Mouse (Mus musculus) G1E (cell line): ENCODE data around the gene Kif13a.

ENCODE experiments used
- CTCF ChIP-seq: IDR thresholded peaks from 2 replicates; pipeline ENCODE4 v1.5.1; 2012; ENCODE audit warnings: low read depth, low read length, inconsistent platforms, mixed read lengths
- GATA1 ChIP-seq: IDR thresholded peaks from 2 replicates; pipeline ENCODE4 v1.6.1; 2012; ENCODE audit warnings: borderline replicate concordance, low read length, inconsistent platforms, mixed read lengths
- GATA2 ChIP-seq: IDR thresholded peaks from 2 replicates; pipeline ENCODE4 v1.6.1; 2012; ENCODE audit warnings: low read depth, low read length, inconsistent platforms, borderline replicate concordance
- TAL1 ChIP-seq: conservative IDR thresholded peaks from 2 replicates; pipeline ENCODE4 v1.6.1; 2012; ENCODE audit warnings: low read depth, low read length, inconsistent platforms, mixed read lengths

- TF ChIP-seq CTCF (no peak), TAL1 (no peak), GATA1 (no peak), GATA2 (no peak)
Measured at GRCm38 (mm10) chr13:46765361-46765760, 164.3 kb downstream of the Kif13a start.
